Mouse (Mus musculus) CH12.LX (cell line): Measurements from ENCODE around the gene Hhip. TPM values are rescaled to one million over a fixed set of nuclear protein-coding genes. Genes with fewer than 3 reads are reported as not detected.

Experiments used
- DNase-seq: peaks from one replicate; pipeline ENCODE4 v3.0.0-alpha.2; 2013; ENCODE audit errors: extremely low read depth
- H3K27ac ChIP-seq: 2 replicates; pipeline ENCODE4 v1.5.1; 2012; ENCODE audit warnings: low read depth, mild to moderate bottlenecking, control low read depth, moderate library complexity; ENCODE audit not compliant: insufficient read depth
- H3K27me3 ChIP-seq: replicated peaks from 2 replicates; pipeline ENCODE3; 2012; ENCODE audit warnings: inconsistent platforms
- H3K36me3 ChIP-seq, 2 experiments: replicated peaks in 1 of 2; 2 replicates each; pipeline versions ENCODE3 to v1.6.1; 2012; ENCODE audit warnings: inconsistent platforms in 1 of 2, low read length in 1 of 2, mild to moderate bottlenecking in 1 of 2, mixed read lengths in 1 of 2, moderate library complexity in 1 of 2; ENCODE audit not compliant: control insufficient read depth in 1 of 2, insufficient read depth in 1 of 2
- H3K4me1 ChIP-seq, 2 experiments: 2 replicates each; pipeline ENCODE4 v1.6.1; 2012; ENCODE audit warnings: inconsistent platforms in 1 of 2, moderate library complexity in 1 of 2; ENCODE audit not compliant: insufficient read depth in 2 of 2, control insufficient read depth in 1 of 2
- H3K4me2 ChIP-seq: 2 replicates; pipeline ENCODE4 v1.6.1; 2012; ENCODE audit warnings: low read depth, mild to moderate bottlenecking, control low read depth; ENCODE audit not compliant: poor library complexity, insufficient read depth, severe bottlenecking
- H3K4me3 ChIP-seq, 3 experiments: fragments of 150-350 bp in 1 of 3; sonication (generic) in 1 of 3; replicated peaks in 1 of 3; 2 replicates each; pipeline versions ENCODE3 to v1.5.1; 2011 to 2012; ENCODE audit warnings: low read depth in 2 of 3, low read length in 2 of 3, mild to moderate bottlenecking in 2 of 3, moderate library complexity in 2 of 3, control low read depth in 1 of 3, improper control_type of control experiment in 1 of 3, inconsistent platforms in 1 of 3, mixed read lengths in 1 of 3; ENCODE audit not compliant: poor library complexity in 1 of 3
- H3K79me2 ChIP-seq: replicated peaks from 2 replicates; pipeline ENCODE4 v1.6.1; 2012; ENCODE audit warnings: mild to moderate bottlenecking, moderate library complexity; ENCODE audit not compliant: control insufficient read depth, poor library complexity, insufficient read depth, severe bottlenecking; ENCODE audit errors: extremely low read depth
- H3K9ac ChIP-seq: 2 replicates; pipeline ENCODE4 v1.6.1; 2012; ENCODE audit warnings: low read depth, mild to moderate bottlenecking, control low read depth, moderate library complexity; ENCODE audit not compliant: insufficient read depth
- H3K9me3 ChIP-seq: replicated peaks from 2 replicates; pipeline ENCODE3; 2012; ENCODE audit warnings: low read length, inconsistent platforms, mixed read lengths
- CHD2 ChIP-seq: IDR thresholded peaks from 2 replicates; pipeline ENCODE4 v1.6.1; 2011; ENCODE audit warnings: low read length, improper control_type of control experiment
- ELF1 ChIP-seq: IDR thresholded peaks from 2 replicates; pipeline ENCODE4 v1.6.1; 2014; ENCODE audit warnings: low read depth, mild to moderate bottlenecking, inconsistent platforms, low read length, improper control_type of control experiment
- EP300 ChIP-seq: IDR thresholded peaks from 2 replicates; pipeline ENCODE4 v1.6.1; 2011; ENCODE audit warnings: low read length, improper control_type of control experiment
- HCFC1 ChIP-seq: IDR thresholded peaks from 2 replicates; pipeline ENCODE4 v1.6.1; 2012; ENCODE audit warnings: low read depth, mild to moderate bottlenecking, inconsistent platforms, low read length, improper control_type of control experiment
- IRF4 ChIP-seq: IDR thresholded peaks from 2 replicates; pipeline ENCODE4 v1.6.1; 2014; ENCODE audit warnings: low read depth, mild to moderate bottlenecking, inconsistent platforms, low read length, improper control_type of control experiment
- JUND ChIP-seq: conservative IDR thresholded peaks from 2 replicates; pipeline ENCODE4 v1.6.1; 2011; ENCODE audit warnings: low read depth, low read length, improper control_type of control experiment
- MAX ChIP-seq: IDR thresholded peaks from 2 replicates; pipeline ENCODE4 v1.6.1; 2011; ENCODE audit warnings: low read length, improper control_type of control experiment
- MEF2A ChIP-seq: IDR thresholded peaks from 2 replicates; pipeline ENCODE4 v1.6.1; 2014; ENCODE audit warnings: low read depth, mild to moderate bottlenecking, inconsistent platforms, low read length, improper control_type of control experiment, borderline replicate concordance
- NELFE ChIP-seq: IDR thresholded peaks from 2 replicates; pipeline ENCODE4 v1.6.1; 2011; ENCODE audit warnings: low read depth, low read length, improper control_type of control experiment
- POLR2A ChIP-seq: IDR thresholded peaks from 2 replicates; pipeline ENCODE4 v1.6.1; 2011; ENCODE audit warnings: low read depth, mild to moderate bottlenecking, improper control_type of control experiment, low read length
- SIN3A ChIP-seq: IDR thresholded peaks from 2 replicates; pipeline ENCODE4 v1.6.1; 2012; ENCODE audit warnings: low read length, improper control_type of control experiment, inconsistent platforms
- USF1 ChIP-seq: IDR thresholded peaks from 2 replicates; pipeline ENCODE4 v1.6.1; 2014; ENCODE audit warnings: low read depth, mild to moderate bottlenecking, inconsistent platforms, low read length, improper control_type of control experiment
- USF2 ChIP-seq: conservative IDR thresholded peaks from 2 replicates; pipeline ENCODE4 v1.6.1; 2011; ENCODE audit warnings: low read depth, low read length, improper control_type of control experiment
- ZC3H11A ChIP-seq: IDR thresholded peaks from 2 replicates; pipeline ENCODE4 v1.6.1; 2012; ENCODE audit warnings: low read depth, mild to moderate bottlenecking, inconsistent platforms, low read length, improper control_type of control experiment
- ZMIZ1 ChIP-seq: IDR thresholded peaks from 2 replicates; pipeline ENCODE4 v1.6.1; 2012; ENCODE audit warnings: low read depth, mild to moderate bottlenecking, inconsistent platforms, low read length, improper control_type of control experiment
- dilution Hi-C: fragments of 300-500 bp; cut with MboI; formaldehyde crosslinking; loops from 2 replicates; pipeline ENCODE4 v1.14.3; 2020; ENCODE audit warnings: low sequenced_read_pairs; ENCODE audit not compliant: extremely low pct_unique_long_range_greater_than_20kb, extremely low pct_ligation_motif_present
- in situ Hi-C: fragments of 300-500 bp; cut with MboI; formaldehyde crosslinking; loops from 3 replicates; pipeline ENCODE4 v1.14.3; 2019; ENCODE audit warnings: low sequenced_read_pairs, low pct_ligation_motif_present, low pct_unique_long_range_greater_than_20kb, mixed read lengths
- polyA plus RNA-seq: library from polyadenylated mRNA; unstranded; fragments of >175 nt; gene quantifications from 2 replicates; pipeline ENCODE4 v1.2.1, GENCODE M21; 2012; ENCODE audit warnings: low read depth; ENCODE audit not compliant: insufficient read length
- total RNA-seq, 2 experiments: library from RNA; depleted of rRNA; stranded (reverse); fragments of 300-350 nt in 1 of 2; fragments of >200 nt in 1 of 2; gene quantifications; 2 replicates each; pipeline ENCODE4 v1.2.3; 2012 to 2014

Gene Hhip
- total and polyA plus RNA-seq, 3 experiments: not detected

- peaks cover 2 to 20% of the 10 kb centered on the region in 2 experiments; a peak in 2 of 4 replicates for H3K4me1 ChIP-seq
- no peak overlapping the region for H3K4me3 ChIP-seq
- no peaks in the 10 kb centered on the region for H3K79me2 ChIP-seq
- no peaks in the 10 kb centered on the region for H3K36me3 ChIP-seq
- H3K27me3 ChIP-seq: peaks cover 1% of the 10 kb centered on the region
- H3K9me3 ChIP-seq: no peaks in the 10 kb centered on the region
- dilution Hi-C loops (no loop called here), in situ Hi-C loops (loop anchor here (25.0 kb wide), 1 partner anchor 318 kb away; no protein-coding TSS in a partner anchor)
- H3K27ac ChIP-seq: no peak overlapping the region
- DNase-seq: no peak
- TF ChIP-seq CHD2 (no peak), JUND (no peak), POLR2A (no peak), HCFC1 (no peak), ELF1 (no peak), ZC3H11A (no peak), ZMIZ1 (no peak), SIN3A (no peak), USF2 (no peak), MAX (no peak)
- TF ChIP-seq, all 38 proteins: peak for 0
- no peak overlapping the region for H3K9ac ChIP-seq
- no peak overlapping the region for H3K4me2 ChIP-seq
Measured at GRCm38 (mm10) chr8:80055777-80056176, 2.0 kb downstream of the Hhip start.

- H3K4me2 ChIP-seq: no peak overlapping the region
- TF ChIP-seq ELF1: no peak
- TF ChIP-seq MAX: no peak
- no peak for TF ChIP-seq ZMIZ1
- no peak for TF ChIP-seq USF1
- TF ChIP-seq EP300: no peak
- no peak for TF ChIP-seq NELFE
- TF ChIP-seq POLR2A: no peak
- no peak for TF ChIP-seq MEF2A
- no peak for TF ChIP-seq IRF4
- TF ChIP-seq CHD2: no peak
- no peak for TF ChIP-seq ZC3H11A
- no peak for TF ChIP-seq JUND
- no peaks in the 10 kb centered on the region for H3K79me2 ChIP-seq
- dilution Hi-C loops: no loop called here
- no peak for DNase-seq
- no peak overlapping the region for H3K9ac ChIP-seq
- in situ Hi-C loops: loop anchor here (25.0 kb wide), 1 partner anchor 318 kb away; no protein-coding TSS in a partner anchor
- peaks cover 2 to 20% of the 10 kb centered on the region in 2 experiments; a peak in 2 of 4 replicates for H3K4me1 ChIP-seq
- H3K27me3 ChIP-seq: peaks cover 1% of the 10 kb centered on the region
- H3K36me3 ChIP-seq: no peaks in the 10 kb centered on the region
- no peak overlapping the region for H3K27ac ChIP-seq
- no peaks in the 10 kb centered on the region for H3K9me3 ChIP-seq
- no peak overlapping the region for H3K4me3 ChIP-seq
Measured at GRCm38 (mm10) chr8:80055094-80055493, 2.7 kb downstream of the Hhip start.
